Mouse (Mus musculus) kidney, adult 18-20 months (tissue): ENCODE data around the gene Olfr1279.
"Not testable (repeated sequence)": the region's sequence is repeated elsewhere in the genome, so short reads cannot be mapped to it uniquely, and the experiment has no call there.

ENCODE experiments used
- DNase-seq: peaks from one replicate; pipeline ENCODE4 v3.0.0; 2021

The Olfr1279 gene

DNA sequence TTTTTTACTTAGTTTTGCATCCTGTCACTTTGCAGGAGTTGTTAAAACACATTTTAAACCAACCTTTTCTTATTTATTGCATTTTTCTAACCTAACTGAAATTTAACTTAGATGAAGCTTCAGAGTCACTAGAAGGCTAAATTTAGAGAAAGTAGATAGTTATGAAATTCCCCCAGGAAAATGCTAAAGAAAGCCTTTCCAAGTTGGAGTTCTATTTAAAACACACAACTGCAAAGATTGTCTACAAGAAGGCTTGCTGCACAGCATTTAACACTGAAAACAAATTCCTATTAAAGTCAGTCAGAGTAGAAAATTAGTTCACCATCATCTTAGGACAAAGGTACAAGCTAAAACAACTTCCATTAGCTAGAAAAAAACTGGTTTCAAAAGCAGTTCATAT lies at the start of gene Olfr1279:
Gene Olfr1279, plus strand, starts transcription at position 262 of the 400 bp plus-strand sequence.
- no peak for DNase-seq

- DNase-seq: no peak
These were observed 46.2 kb upstream of the Olfr1279 start, which contains the start of gene Olfr1276 for GRCm38 (mm10) chr2:111254216-111254615. TSS of gene Olfr1276 (plus strand) at chr2:111254516.

- DNase-seq: no peak
These were observed 26.4 kb upstream of the Olfr1279 start, which contains the start of gene Olfr1277 for GRCm38 (mm10) chr2:111274006-111274405. TSS of gene Olfr1277 (minus strand) at chr2:111274106.

DNA sequence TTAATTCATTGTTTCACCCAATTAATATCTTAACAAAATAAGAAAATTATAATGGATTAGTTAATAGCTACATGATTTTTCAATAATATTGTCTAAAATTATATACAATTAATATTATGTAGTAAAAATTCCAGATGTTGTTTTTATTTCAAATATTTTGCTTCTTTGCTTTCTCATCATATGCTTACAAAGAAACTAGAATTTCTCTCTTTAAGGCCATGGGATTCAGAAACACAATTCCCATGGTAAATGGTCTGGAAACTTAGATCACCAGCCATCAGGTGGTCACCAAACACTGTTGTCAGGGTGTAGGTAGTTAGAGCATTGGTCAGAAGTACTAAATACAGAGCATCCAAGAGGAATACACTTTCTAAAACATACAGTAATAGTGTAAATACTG lies 10.6 kb upstream of the Olfr1279 start, which contains the start of gene Olfr1278:
Gene Olfr1278, plus strand, starts transcription at position 301 of the 400 bp plus-strand sequence.
- no peak for DNase-seq

DNA sequence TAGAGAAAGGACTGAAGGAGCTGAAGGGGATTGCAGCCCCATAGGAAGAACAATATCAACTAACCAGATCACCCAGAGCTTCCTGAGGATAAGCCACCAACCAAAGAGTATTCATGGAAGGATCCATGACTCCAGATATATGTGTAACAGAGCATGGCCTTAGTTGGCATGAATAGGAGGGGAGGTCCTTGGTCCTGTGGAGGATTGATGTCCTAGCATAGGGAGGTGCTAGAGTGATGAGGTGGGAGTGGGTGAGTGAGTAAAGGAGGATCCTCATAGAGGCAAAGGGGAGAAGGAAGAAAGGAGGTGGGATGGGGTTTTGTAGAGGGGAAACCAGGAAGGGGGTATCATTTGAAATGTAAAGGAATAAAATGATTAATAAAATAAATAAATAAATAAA lies 1.9 kb upstream of the Olfr1279 start:
- no peak for DNase-seq

- DNase-seq: no peak
These were observed 13.3 kb downstream of the Olfr1279 start, which contains the start of gene Olfr1280 for GRCm38 (mm10) chr2:111313717-111314116. TSS of gene Olfr1280 (plus strand) at chr2:111314017.

DNA sequence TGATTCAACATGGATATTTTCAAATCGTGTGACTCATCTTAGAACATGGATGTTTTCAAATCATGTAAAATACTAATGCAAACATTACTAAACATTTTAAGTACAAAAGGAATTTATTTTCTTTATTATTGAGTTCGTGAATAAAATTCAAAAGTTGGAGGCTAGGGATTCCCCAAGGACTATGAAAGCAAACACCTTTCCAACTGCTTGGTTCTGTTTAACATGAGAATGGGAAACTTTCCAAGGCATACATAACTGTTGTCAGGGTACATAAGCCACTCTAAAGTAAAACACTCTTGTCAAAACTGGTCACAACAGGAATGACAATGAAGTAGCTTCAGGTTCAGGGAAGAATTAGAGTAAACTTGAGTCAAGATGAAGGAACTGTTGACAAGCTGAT lies 25.8 kb downstream of the Olfr1279 start, which contains the start of gene Olfr1281:
Gene Olfr1281, plus strand, starts transcription at position 301 of the 400 bp plus-strand sequence.
- no peak for DNase-seq

DNA sequence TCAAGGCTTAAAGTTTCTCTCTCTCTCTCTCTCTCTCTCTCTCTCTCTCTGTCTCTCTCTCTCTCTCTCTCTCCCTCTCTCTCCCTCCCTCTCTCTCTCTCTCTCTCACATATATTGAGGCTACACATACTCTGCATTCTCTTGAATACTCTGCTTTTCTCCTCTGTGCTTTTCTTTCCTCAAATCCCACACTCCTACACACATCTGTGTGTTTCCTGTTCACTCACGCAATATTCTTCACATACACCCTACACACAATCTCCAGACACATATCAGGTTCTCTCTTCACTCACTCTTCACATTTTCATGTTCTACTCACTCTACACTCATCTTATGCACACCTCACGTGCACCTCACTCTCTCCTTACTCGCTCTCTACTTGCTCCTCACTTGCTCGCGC lies 33.3 kb downstream of the Olfr1279 start:
- DNase-seq: not testable (repeated sequence)

GRCm38 (mm10) chr2:111335976-111336375 lies 35.5 kb downstream of the Olfr1279 start, which contains the start of gene Olfr1282:
TSS of gene Olfr1282 (minus strand) at chr2:111336076.
- no peak for DNase-seq
